Mouse (Mus musculus) liver, adult 2 months (tissue): ENCODE data around the gene Dock6.

Source experiments
- CTCF ChIP-seq: fragments of 200-500 bp; IDR thresholded peaks from 2 replicates; pipeline ENCODE4 v1.5.1; 2011; ENCODE audit warnings: low read depth, low read length, control low read depth
- POLR2A ChIP-seq: fragments of 200-500 bp; IDR thresholded peaks from 2 replicates; pipeline ENCODE4 v1.6.1; 2011; ENCODE audit warnings: low read length, control low read depth; ENCODE audit not compliant: insufficient read depth; ENCODE audit errors: extremely low read depth

- TF ChIP-seq CTCF (no peak), POLR2A (no peak)
Measured at GRCm38 (mm10) chr9:21846755-21847341, 5.6 kb downstream of the Dock6 start.
